Mouse (Mus musculus): Measurements from ENCODE around the gene Psma5. TPM values are rescaled to one million over a fixed set of nuclear protein-coding genes. Genes with fewer than 3 reads are reported as not detected.

Psma5 gene
- total RNA-seq, 2 experiments from 2014 or later = 67.7 to 79.0 TPM

Other genes starting within 250 kb of the Psma5 start
- gene Gstm1, start 239.0 kb upstream of the Psma5 start, total RNA-seq (2021) = 100 to 1,000 TPM; 299 to 321 TPM
- gene Gstm4, start 212.0 kb upstream of the Psma5 start, total RNA-seq (2021) = 10 to 100 TPM; 12.0 to 12.1 TPM
- gene Ampd2, start 170.3 kb upstream of the Psma5 start, total RNA-seq (2021) = 10 to 100 TPM; 69.8 to 76.2 TPM
- not detected for gene Gnat2, start 164.1 kb upstream of the Psma5 start, total RNA-seq (2021)
- 10 to 100 TPM; 31.6 to 31.9 TPM for gene Gnai3, start 110.8 kb upstream of the Psma5 start, total RNA-seq (2021)
- gene Gpr61, start 102.0 kb upstream of the Psma5 start, total RNA-seq (2021) = 10 to 100 TPM; 15.2 to 18.6 TPM
- 10 to 100 TPM; 66.8 to 67.7 TPM for gene Amigo1, start 70.6 kb upstream of the Psma5 start, total RNA-seq (2021)
- 10 to 100 TPM; 14.3 to 17.1 TPM for gene Cyb561d1, start 55.7 kb upstream of the Psma5 start, total RNA-seq (2021)
- 10 to 100 TPM; 19.5 to 31.1 TPM for gene Atxn7l2, start 46.0 kb upstream of the Psma5 start, total RNA-seq (2021)
- 1 to 10 TPM; 2.9 to 3.6 TPM for gene Sypl2, start 30.3 kb upstream of the Psma5 start, total RNA-seq (2021)
- gene Sort1, start 27.2 kb downstream of the Psma5 start, total RNA-seq (2021) = 100 to 1,000 TPM; 349 to 354 TPM
- 1 to 10 TPM in 1 of 2 experiments, under 1 TPM in 1; 0.49 to 1.1 TPM for gene Mybphl, start 108.0 kb downstream of the Psma5 start, total RNA-seq (2021)
- gene Psrc1, start 126.9 kb downstream of the Psma5 start, total RNA-seq (2021) = 10 to 100 TPM; 15.5 to 17.3 TPM
- 100 to 1,000 TPM; 172 to 199 TPM for gene Celsr2, start 158.6 kb downstream of the Psma5 start, total RNA-seq (2021)
- 100 to 1,000 TPM; 187 to 207 TPM for gene Sars, start 188.3 kb downstream of the Psma5 start, total RNA-seq (2021)